Mouse (Mus musculus) cerebellum, postnatal 14 days (tissue): Measurements from ENCODE around the gene Gm3327.
"Not testable (repeated sequence)": the region's sequence is repeated elsewhere in the genome, so short reads cannot be mapped to it uniquely, and the experiment has no call there.

Experiments used
- DNase-seq, 2 experiments: peaks; one replicate each; pipeline ENCODE4 v3.0.0; 2021; ENCODE audit warnings: mixed read lengths in 2 of 2

Gm3327 gene

DNA sequence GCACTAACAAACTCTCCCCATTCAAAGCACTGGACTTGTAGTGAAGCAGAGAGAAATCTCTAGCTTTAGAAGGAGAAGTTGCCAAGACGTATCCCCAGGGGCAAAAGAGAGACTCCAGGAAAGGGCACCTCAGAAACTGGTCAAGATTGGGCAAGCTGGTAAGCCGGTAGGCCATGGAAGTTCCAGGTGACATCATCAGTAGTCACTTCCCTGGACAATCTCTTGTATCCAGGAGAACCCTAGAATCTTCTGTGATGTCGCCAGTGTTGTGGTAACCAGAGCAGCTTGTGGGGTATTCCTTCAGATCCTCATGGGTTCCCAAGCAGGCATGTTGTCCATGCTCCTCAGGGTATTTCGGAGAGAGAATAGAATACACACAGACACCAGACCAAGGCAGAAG is at the start of gene Gm3327:
Gm3327 (plus strand) TSS at position 301 of the 400 bp plus-strand sequence.
- not testable (repeated sequence) for DNase-seq

DNA sequence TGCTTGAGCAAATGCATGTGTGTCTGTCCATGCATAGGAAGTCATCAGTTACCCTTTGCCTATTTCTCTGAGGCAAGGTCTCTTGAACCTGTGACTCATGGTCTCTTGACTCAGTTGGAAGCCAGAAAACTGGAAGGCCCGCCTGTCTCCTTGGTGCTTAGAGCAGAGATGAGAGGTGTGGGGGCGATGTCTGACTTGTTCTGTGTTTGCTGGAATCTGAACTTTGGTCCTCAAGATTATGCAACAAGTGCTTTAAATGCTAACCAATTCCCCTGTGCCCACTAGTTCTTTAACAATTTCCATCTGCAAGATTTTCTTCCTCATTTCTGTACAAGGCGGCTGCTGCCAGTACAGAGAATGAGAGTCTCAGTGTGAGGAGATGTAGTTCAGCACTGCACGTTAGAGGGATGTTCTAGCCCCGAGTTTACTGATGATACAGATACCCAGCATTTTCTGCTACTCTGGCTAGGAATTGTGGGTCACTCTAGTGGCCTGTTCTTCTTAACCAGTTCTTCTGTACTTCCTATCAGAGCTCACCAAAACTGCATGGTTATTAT is 45.8 kb upstream of the Gm3327 start:
- not testable (repeated sequence) for DNase-seq

DNA sequence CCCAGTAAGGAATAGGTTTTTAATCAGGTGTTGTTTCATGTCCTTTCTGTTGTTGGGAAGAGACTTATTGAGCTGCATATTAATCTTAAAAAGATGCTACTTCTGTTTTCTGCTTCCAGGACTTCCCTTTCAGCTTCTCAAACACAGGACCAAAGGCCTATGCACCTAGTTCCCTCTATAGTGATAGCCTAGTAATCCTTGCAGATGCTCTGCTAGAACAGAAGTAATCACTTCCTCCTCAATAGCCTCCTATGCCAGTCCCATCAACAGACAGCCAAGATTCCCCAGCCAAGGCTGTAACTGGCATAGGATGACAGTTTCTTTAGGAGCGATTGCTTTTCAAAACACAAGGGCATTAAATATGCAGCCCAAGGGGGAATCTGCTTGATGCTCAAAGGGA is 37.1 kb upstream of the Gm3327 start:
- DNase-seq, result not testable (repeated sequence)

DNA sequence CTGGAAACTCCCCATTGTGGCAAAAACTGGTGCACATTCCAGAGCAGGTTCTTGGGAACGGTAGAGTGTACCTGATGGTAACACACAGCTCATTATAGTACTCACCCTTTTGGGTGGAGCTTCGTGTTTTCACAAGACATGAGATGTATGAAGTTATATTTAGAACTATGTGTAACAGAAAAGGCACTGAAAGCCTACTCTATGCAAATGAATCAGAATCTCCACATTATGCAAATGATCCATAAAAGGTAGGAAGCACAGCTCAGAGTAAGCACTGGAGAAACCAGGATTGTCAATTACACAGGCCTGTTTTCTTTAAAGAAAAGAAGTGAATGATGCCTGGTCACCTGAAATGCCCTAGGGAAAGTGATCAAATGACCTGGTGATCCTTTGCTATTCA is 36.1 kb upstream of the Gm3327 start:
- DNase-seq, result not testable (repeated sequence)

DNA sequence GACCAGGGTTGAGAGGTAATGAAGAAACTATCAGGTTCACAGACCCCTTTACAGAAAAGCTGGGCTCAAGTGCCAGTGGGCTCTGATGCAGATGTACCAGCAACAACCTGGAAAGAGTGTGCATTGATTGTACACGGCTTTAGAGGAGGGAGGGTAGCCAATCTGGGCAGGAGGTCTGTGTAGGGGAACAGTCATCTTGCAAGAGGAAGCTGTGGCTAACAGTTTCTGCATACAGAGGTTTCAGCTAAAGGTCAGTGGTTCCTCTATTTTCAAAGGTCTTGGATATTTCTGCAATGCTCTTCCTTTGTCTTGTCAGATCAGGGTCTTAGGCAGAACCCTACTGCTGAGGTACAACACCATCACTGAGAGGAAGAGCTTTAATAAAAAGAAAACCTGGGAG is 32.1 kb upstream of the Gm3327 start:
- DNase-seq, result not testable (repeated sequence)

DNA sequence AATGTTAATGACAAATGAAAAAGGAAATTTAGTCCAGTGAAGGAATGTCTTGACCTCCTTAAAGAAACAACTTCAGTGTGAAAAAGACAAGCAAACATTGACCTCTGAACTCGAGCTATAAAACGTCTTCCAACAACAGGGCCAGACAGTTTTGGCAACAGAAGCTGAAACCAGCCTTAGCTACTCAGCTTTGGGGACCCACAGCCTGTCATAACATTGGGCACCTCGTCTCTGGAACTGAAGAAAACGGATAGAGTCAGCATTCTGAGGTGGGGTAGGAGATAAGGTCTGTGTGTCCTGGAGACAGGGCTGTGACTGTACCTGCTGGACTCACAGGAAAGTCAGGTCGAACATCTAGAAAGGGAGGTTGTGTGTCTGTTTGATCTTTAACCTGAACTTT is 29.2 kb upstream of the Gm3327 start:
- not testable (repeated sequence) for DNase-seq

DNA sequence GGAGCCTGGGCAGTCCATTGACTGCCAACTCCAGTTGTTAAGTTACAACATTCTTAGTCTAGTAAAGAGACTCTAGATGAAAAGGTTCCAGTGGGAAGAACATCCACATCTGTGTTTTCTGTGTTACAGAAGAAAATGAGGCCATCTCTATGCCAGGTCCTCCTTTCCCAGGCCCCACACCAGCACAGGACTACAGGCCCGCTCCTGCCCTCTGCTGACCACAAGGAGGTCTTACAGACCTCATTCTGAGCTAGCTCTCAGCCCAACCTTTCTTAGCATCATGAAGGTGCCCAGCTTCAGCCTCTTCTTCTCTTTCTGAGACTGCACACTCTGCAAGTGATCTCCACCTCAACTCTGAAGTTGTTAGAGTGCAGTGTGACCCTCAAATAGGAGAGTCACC is 23.6 kb upstream of the Gm3327 start:
- DNase-seq, result not testable (repeated sequence)

DNA sequence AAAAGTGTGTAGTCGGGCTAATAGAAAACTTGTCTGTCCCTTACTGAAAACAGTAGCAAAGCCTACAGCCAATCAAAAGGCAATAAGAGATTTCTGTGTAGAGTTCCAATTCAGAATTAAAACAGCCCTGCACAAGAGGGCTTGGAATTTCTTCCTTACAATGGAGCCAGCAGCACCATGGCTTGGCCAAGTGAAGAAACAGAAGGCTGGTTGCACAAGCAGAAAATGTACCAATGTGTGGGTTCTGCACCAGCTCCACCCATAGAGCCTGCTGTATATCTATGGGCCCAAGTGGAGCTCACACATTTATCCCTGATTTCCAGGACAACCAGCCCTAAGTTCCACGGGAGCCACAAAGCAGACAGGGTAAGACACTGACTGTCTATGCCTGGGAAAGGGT is 21.3 kb upstream of the Gm3327 start, which contains the start of gene Ear2:
Ear2 (plus strand) TSS at position 301 of the 400 bp plus-strand sequence.
- not testable (repeated sequence) for DNase-seq

DNA sequence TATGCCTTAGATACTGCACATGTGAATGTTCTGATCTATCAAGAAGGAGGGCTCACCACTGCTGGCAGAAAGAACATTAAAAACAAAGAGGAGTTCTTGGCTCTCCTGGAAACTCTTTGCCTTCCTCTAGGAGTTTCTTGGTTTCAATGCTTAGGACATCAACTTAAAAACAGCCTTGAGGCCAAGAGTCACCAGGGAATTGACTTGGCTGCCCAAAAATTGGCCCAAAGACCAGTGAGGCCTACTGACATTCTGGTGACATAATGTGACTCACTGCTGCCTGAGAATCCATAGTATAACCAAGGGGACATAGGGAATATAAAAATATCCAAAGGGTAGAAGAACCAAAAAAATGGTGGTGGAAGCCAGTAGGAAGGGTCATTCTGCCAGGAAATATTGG is 12.7 kb upstream of the Gm3327 start:
- DNase-seq, result no peak
